Mouse (Mus musculus) midbrain, embryonic 16.5 days (tissue): ENCODE measurements around the gene Rbak. TPM values are rescaled to one million over a fixed set of nuclear protein-coding genes. Genes with fewer than 3 reads are reported as not detected.
"Not testable (repeated sequence)": the region's sequence is repeated elsewhere in the genome, so short reads cannot be mapped to it uniquely, and the experiment has no call there.

ENCODE experiments used
- ATAC-seq: fragments of 200-750 bp; cut with Nextera tagmentation; 2 replicates; pipeline ENCODE4 v1.8.0; 2017; ENCODE audit warnings: moderate TSS enrichment
- H3K27ac ChIP-seq: fragments of 300-500 bp; sonication (generic); 2 replicates; pipeline ENCODE4 v1.5.1; 2014; ENCODE audit warnings: mild to moderate bottlenecking, low read length, mixed read lengths
- H3K27me3 ChIP-seq: fragments of 300-500 bp; sonication (generic); 2 replicates; pipeline ENCODE4 v1.6.1; 2014; ENCODE audit warnings: low read depth, low read length, mixed read lengths; ENCODE audit not compliant: control insufficient read depth, insufficient read depth
- H3K36me3 ChIP-seq: fragments of 300-500 bp; sonication (generic); 2 replicates; pipeline ENCODE4 v1.6.1; 2014; ENCODE audit warnings: mild to moderate bottlenecking, low read length, moderate library complexity, mixed read lengths; ENCODE audit not compliant: control insufficient read depth, insufficient read depth
- H3K4me1 ChIP-seq: fragments of 300-500 bp; sonication (generic); 2 replicates; pipeline ENCODE4 v1.6.1; 2014; ENCODE audit warnings: mild to moderate bottlenecking, low read length, mixed read lengths; ENCODE audit not compliant: control insufficient read depth, insufficient read depth
- H3K4me2 ChIP-seq: fragments of 300-500 bp; sonication (generic); 2 replicates; pipeline ENCODE4 v1.6.1; 2014; ENCODE audit warnings: mild to moderate bottlenecking, low read length, mixed read lengths
- H3K4me3 ChIP-seq: fragments of 300-500 bp; sonication (generic); 2 replicates; pipeline ENCODE4 v1.5.1; 2014; ENCODE audit warnings: low read depth, mild to moderate bottlenecking, low read length, moderate library complexity, mixed read lengths
- H3K9ac ChIP-seq: fragments of 300-500 bp; sonication (generic); 2 replicates; pipeline ENCODE4 v1.6.1; 2014; ENCODE audit warnings: low read depth, low read length, mixed read lengths
- H3K9me3 ChIP-seq: fragments of 300-500 bp; sonication (generic); replicated peaks from 2 replicates; pipeline ENCODE4 v1.6.1; 2014; ENCODE audit warnings: mild to moderate bottlenecking, low read length, mixed read lengths; ENCODE audit not compliant: control insufficient read depth, poor library complexity, severe bottlenecking
- WGBS: fragments of 180-500 bp; shearing (Covaris S2); extraction: QIAGEN DNeasy Blood & Tissue Kit; methylation state at CpG from one replicate; pipeline ENCODE4 v1.1.7; 2014; 5-methylcytosine and 5-hydroxymethylcytosine counted together
- polyA plus RNA-seq: library from polyadenylated mRNA; unstranded; fragments of >200 nt; fragmentation: Nextera tagmentation; extraction: Ambion mirVana; gene quantifications from 2 replicates; pipeline ENCODE4 v1.2.1, GENCODE M21; 2015

Rbak gene
- polyA plus RNA-seq, 1 experiment from 2014 or later: 11.6 TPM

- H3K9me3 ChIP-seq: no peaks in the 10 kb centered on the region
- no peaks in the 10 kb centered on the region for H3K27me3 ChIP-seq
- no peaks in the 10 kb centered on the region for H3K36me3 ChIP-seq
- H3K4me2 ChIP-seq: no peak overlapping the region
- H3K27ac ChIP-seq: no peak overlapping the region
- H3K4me1 ChIP-seq: no peaks in the 10 kb centered on the region
- H3K4me3 ChIP-seq: no peak overlapping the region
- no peak for ATAC-seq
- H3K9ac ChIP-seq: no peak overlapping the region
- WGBS: 91% methylated on average over 8 of the region's 8 CpGs
Measured at GRCm38 (mm10) chr5:143192806-143193205, 12.2 kb upstream of the Rbak start.

- H3K4me2 ChIP-seq, H3K4me1 ChIP-seq, H3K4me3 ChIP-seq, H3K9me3 ChIP-seq, ATAC-seq, H3K27ac ChIP-seq, H3K27me3 ChIP-seq, H3K9ac ChIP-seq, H3K36me3 ChIP-seq: not testable (repeated sequence)
- WGBS: no CpG with 5 or more reads among the region's 1 CpGs
Measured at GRCm38 (mm10) chr5:143188014-143188413, 7.4 kb upstream of the Rbak start.

- WGBS: 30% methylated on average over 6 of the region's 6 CpGs
- Histone ChIP-seq H3K27me3 (no peaks in the 10 kb centered on the region), H3K4me2 (peak overlapping the region; percentile 86), H3K36me3 (peaks cover 39% of the 10 kb centered on the region), H3K9ac (no peak overlapping the region), H3K27ac (no peak overlapping the region), H3K4me3 (no peak overlapping the region), H3K9me3 (no peaks in the 10 kb centered on the region), H3K4me1 (peaks cover 13% of the 10 kb centered on the region)
- ATAC-seq: no peak
Measured at GRCm38 (mm10) chr5:143179179-143179578, 1.4 kb downstream of the Rbak start.

GRCm38 (mm10) chr5:143177541-143178200 lies 2.9 kb downstream of the Rbak start:
- Histone ChIP-seq H3K4me2 (no peak overlapping the region), H3K9ac (no peak overlapping the region), H3K4me1 (peaks cover 13% of the 10 kb centered on the region), H3K9me3 (no peaks in the 10 kb centered on the region; the same call in 1 of the 2 replicates), H3K27me3 (no peaks in the 10 kb centered on the region), H3K27ac (no peak overlapping the region), H3K4me3 (no peak overlapping the region), H3K36me3 (peaks cover 54% of the 10 kb centered on the region)
- 97% methylated on average over 3 of the region's 3 CpGs for WGBS
- no peak for ATAC-seq

DNA sequence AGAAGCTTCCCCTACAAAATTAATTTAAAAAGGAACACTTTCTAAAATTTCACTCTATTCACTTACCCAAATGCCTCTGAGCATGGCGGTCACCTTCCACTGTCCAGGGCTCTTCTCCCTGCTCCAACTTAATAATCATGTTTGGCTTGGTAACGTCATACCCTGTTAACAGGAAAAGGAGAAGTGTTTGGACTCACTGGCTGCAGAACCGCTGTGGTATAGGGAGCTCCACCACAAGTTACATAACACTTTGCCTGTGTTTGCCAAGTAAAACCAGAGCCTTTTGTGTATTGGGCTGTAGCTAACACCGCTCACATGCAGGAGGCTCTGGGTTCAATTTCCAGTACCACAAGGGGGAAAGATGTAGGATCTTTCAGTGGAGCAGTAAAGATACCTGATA lies 4.6 kb downstream of the Rbak start:
- Histone ChIP-seq H3K27ac (no peak overlapping the region), H3K9ac (no peak overlapping the region), H3K4me3 (no peak overlapping the region), H3K9me3 (no peaks in the 10 kb centered on the region; the same call in 1 of the 2 replicates), H3K36me3 (peaks cover 65% of the 10 kb centered on the region), H3K4me1 (peaks cover 13% of the 10 kb centered on the region), H3K4me2 (no peak overlapping the region), H3K27me3 (no peaks in the 10 kb centered on the region)
- WGBS: 97% methylated on average over 4 of the region's 4 CpGs
- no peak for ATAC-seq

- H3K4me2 ChIP-seq: no peak overlapping the region
- 16% methylated on average over 18 of the region's 18 CpGs for WGBS
- ATAC-seq: no peak
Measured at GRCm38 (mm10) chr5:143165508-143166070, 15.0 kb downstream of the Rbak start.

DNA sequence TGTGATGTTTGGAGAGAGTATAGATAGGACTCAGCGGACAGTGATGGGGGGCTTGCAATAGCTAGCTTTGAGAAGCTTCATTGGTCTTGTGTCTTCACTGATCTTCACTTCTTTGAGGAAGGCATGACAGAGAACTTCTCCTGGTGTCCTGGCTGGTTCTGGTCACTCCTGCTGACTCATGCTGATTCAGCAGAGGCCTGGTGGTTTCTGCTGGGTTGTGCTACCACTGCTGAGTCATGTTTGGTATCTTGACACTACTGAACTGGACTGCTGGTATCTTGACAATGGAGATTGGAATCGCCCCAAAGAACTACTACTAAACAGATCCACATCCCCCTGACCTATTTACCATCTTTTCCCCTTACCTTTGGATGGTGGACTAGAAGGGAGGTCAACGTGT lies 25.0 kb downstream of the Rbak start:
- no peak for ATAC-seq
- Histone ChIP-seq H3K4me2 (no peak overlapping the region), H3K27ac (no peak overlapping the region), H3K4me3 (no peak overlapping the region), H3K36me3 (no peaks in the 10 kb centered on the region), H3K27me3 (peaks cover 28% of the 10 kb centered on the region), H3K9ac (no peak overlapping the region), H3K4me1 (no peaks in the 10 kb centered on the region), H3K9me3 (no peaks in the 10 kb centered on the region)
- 89% methylated on average over 3 of the region's 3 CpGs for WGBS

More at GRCm38 (mm10) chr5:143165508-143166070, 15.0 kb downstream of the Rbak start:
- H3K36me3 ChIP-seq: no peaks in the 10 kb centered on the region
- no peak overlapping the region for H3K27ac ChIP-seq
- H3K4me1 ChIP-seq: no peaks in the 10 kb centered on the region
- no peaks in the 10 kb centered on the region for H3K27me3 ChIP-seq
- no peak overlapping the region for H3K4me3 ChIP-seq
- no peaks in the 10 kb centered on the region for H3K9me3 ChIP-seq
- no peak overlapping the region for H3K9ac ChIP-seq

DNA sequence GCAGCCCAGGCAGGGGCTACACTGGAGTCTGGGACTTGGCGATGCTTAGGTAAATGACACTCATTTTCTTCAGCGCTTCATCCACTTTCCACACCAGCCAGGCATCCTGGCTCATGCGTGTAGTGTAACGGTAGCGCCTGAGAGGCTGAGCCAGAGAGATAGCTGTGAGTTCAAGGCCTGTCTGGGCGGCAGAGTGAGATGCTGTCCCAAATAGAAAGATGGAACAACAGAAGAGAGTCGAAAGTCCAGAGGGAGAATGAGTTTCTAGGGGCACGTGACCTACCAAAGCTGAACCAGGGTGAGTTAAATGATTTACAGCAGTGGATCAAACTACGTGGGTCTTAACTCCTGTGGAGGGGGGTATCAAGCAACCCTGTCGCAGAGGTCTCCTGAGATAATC lies 26.8 kb downstream of the Rbak start:
- Histone ChIP-seq H3K9ac (no peak overlapping the region), H3K27me3 (peaks cover 20% of the 10 kb centered on the region), H3K9me3 (no peaks in the 10 kb centered on the region), H3K4me3 (no peak overlapping the region), H3K36me3 (no peaks in the 10 kb centered on the region), H3K4me1 (no peaks in the 10 kb centered on the region), H3K27ac (no peak overlapping the region), H3K4me2 (no peak overlapping the region)
- ATAC-seq: no peak
- 89% methylated on average over 10 of the region's 10 CpGs for WGBS

- no peak overlapping the region for H3K4me3 ChIP-seq
- no peak overlapping the region for H3K27ac ChIP-seq
- ATAC-seq: no peak
- no peaks in the 10 kb centered on the region for H3K27me3 ChIP-seq
- no peak overlapping the region for H3K4me2 ChIP-seq
- H3K36me3 ChIP-seq: no peaks in the 10 kb centered on the region
- no peaks in the 10 kb centered on the region for H3K4me1 ChIP-seq
- H3K9ac ChIP-seq: no peak overlapping the region
- WGBS: 90% methylated on average over 2 of the region's 2 CpGs
- no peaks in the 10 kb centered on the region for H3K9me3 ChIP-seq
Measured at GRCm38 (mm10) chr5:143150044-143150443, 30.5 kb downstream of the Rbak start.
